Mouse (Mus musculus) hindbrain, postnatal 0 days (tissue): ENCODE data around the gene Traf7. TPM values are rescaled to one million over a fixed set of nuclear protein-coding genes. Genes with fewer than 3 reads are reported as not detected.

Experiments used
- ATAC-seq: fragments of 200-750 bp; cut with Nextera tagmentation; 2 replicates; pipeline ENCODE4 v1.8.0; 2017; ENCODE audit warnings: mild to moderate bottlenecking, moderate TSS enrichment, moderate library complexity
- DNase-seq: peaks from one replicate; pipeline ENCODE4 v3.0.0-alpha.2; 2015; ENCODE audit warnings: low spot score
- H3K27ac ChIP-seq: fragments of 300-500 bp; sonication (generic); 2 replicates; pipeline ENCODE4 v1.5.1; 2014; ENCODE audit warnings: mild to moderate bottlenecking
- H3K27me3 ChIP-seq: fragments of 300-500 bp; sonication (generic); 2 replicates; pipeline ENCODE4 v1.6.1; 2014; ENCODE audit warnings: low read length, mixed read lengths; ENCODE audit not compliant: insufficient read depth
- H3K36me3 ChIP-seq: fragments of 300-500 bp; sonication (generic); 2 replicates; pipeline ENCODE4 v1.6.1; 2014; ENCODE audit warnings: low read length, mixed read lengths; ENCODE audit not compliant: insufficient read depth
- H3K4me1 ChIP-seq: fragments of 300-500 bp; sonication (generic); 2 replicates; pipeline ENCODE4 v1.6.1; 2014; ENCODE audit warnings: antibody characterized with exemption, low read length, mixed read lengths; ENCODE audit not compliant: insufficient read depth
- H3K4me2 ChIP-seq: fragments of 300-500 bp; sonication (generic); 2 replicates; pipeline ENCODE4 v1.6.1; 2014; ENCODE audit warnings: low read depth, mild to moderate bottlenecking, low read length, moderate library complexity, mixed read lengths
- H3K4me3 ChIP-seq: fragments of 300-500 bp; sonication (generic); 2 replicates; pipeline ENCODE4 v1.5.1; 2014; ENCODE audit warnings: low read length
- H3K9ac ChIP-seq: fragments of 300-500 bp; sonication (generic); replicated peaks from 2 replicates; pipeline ENCODE4 v1.6.1; 2014; ENCODE audit warnings: mild to moderate bottlenecking, low read length, moderate library complexity, mixed read lengths
- H3K9me3 ChIP-seq: fragments of 300-500 bp; sonication (generic); 2 replicates; pipeline ENCODE4 v1.6.1; 2016; ENCODE audit warnings: low read length, mixed read lengths
- CTCF ChIP-seq: IDR thresholded peaks from 2 replicates; pipeline ENCODE4 v1.5.1; 2016; ENCODE audit warnings: antibody characterized with exemption, control low read depth, low read depth
- WGBS: fragments of 180-500 bp; shearing (Covaris S2); extraction: QIAGEN DNeasy Blood & Tissue Kit; methylation state at CpG from one replicate; pipeline ENCODE4 v1.1.7; 2014; 5-methylcytosine and 5-hydroxymethylcytosine counted together
- polyA plus RNA-seq: library from polyadenylated mRNA; unstranded; fragments of >200 nt; fragmentation: Nextera tagmentation; extraction: Ambion mirVana; gene quantifications from 2 replicates; pipeline ENCODE4 v1.2.1, GENCODE M21; 2015
- total RNA-seq: library from RNA; depleted of rRNA; stranded (reverse); fragments of >200 nt; gene quantifications from 2 replicates; pipeline ENCODE4 v1.2.3, GENCODE M21; 2014

Gene Traf7
- total and polyA plus RNA-seq, 2 experiments from 2014 or later: 64.0 to 165 TPM

DNA sequence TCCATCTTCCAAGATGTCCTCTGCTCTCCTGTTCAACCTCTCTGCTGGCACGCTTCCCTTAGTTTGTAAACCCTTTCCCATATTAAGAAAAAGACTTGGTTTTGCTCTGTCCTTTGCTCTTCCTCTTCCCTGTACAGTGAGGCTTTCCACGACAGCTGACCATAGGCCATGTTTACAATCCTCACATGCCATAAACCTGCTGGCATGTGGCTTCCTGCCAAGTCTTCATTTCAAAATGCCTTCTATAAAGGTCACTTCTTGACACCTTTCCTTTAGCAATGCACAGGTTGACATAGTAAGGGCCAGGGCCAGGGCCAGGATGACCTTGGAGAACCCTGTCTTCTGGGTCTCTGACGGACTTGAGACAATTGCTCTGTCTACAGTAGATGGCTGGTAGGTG lies 18.5 kb upstream of the Traf7 start:
- no peak for TF ChIP-seq CTCF
- WGBS: 82% methylated on average over 3 of the region's 3 CpGs
- Histone ChIP-seq H3K27ac (no peak overlapping the region), H3K4me3 (no peak overlapping the region), H3K4me1 (peaks cover 9% of the 10 kb centered on the region), H3K9ac (no peak overlapping the region), H3K36me3 (no peaks in the 10 kb centered on the region), H3K9me3 (no peaks in the 10 kb centered on the region), H3K4me2 (no peak overlapping the region), H3K27me3 (no peaks in the 10 kb centered on the region)
- ATAC-seq: no peak
- no peak for DNase-seq

DNA sequence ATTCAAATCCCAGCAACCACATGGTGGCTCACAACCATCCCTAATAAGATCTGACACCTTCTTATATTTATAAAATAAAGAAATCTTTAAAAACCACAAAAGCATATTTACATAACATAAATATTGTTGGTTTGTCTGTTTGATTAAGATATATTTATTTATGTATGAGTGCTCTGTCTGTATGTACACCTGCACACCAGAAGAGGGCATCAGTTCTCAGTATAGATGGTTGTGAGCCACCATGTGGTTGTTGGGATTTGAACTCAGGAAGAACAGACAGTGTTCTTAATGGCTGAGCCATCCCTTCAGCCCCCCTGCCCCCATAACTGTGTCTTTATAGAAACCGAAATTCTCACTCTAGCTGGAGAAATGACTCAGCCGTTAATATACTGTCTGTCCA lies 17.5 kb upstream of the Traf7 start:
- Histone ChIP-seq H3K4me2 (no peak overlapping the region), H3K9me3 (no peaks in the 10 kb centered on the region), H3K4me1 (peaks cover 3% of the 10 kb centered on the region; the same call in 1 of the 2 replicates), H3K27me3 (no peaks in the 10 kb centered on the region), H3K4me3 (no peak overlapping the region), H3K9ac (no peak overlapping the region), H3K27ac (no peak overlapping the region), H3K36me3 (no peaks in the 10 kb centered on the region)
- DNase-seq: no peak
- no peak for ATAC-seq
- WGBS: 94% methylated on average over 2 of the region's 2 CpGs
- TF ChIP-seq CTCF: peak; percentile 12; the same call in 1 of the 2 replicates

DNA sequence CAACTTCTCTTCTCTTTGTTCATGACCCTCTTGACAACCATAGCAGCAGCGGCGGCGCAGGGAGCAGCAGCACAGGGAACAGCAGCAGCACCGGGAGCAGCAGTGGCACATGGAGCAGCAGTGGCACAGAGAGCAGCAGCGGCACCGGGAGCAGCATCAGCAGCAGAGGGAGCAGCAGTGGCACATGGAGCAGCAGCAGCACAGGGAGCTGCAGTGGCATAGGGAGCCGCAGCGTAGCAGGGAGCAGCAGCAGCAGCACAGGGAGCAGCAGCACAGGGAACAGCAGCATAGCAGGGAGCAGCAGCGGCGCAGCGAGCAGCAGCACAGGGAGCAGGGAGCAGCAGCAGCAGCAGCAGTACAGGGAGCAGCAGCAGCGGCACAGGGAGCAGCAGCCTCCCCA lies 16.9 kb upstream of the Traf7 start:
- Histone ChIP-seq H3K9ac (no peak overlapping the region), H3K4me3 (no peak overlapping the region), H3K4me2 (no peak overlapping the region), H3K27me3 (no peaks in the 10 kb centered on the region), H3K9me3 (no peaks in the 10 kb centered on the region), H3K27ac (no peak overlapping the region), H3K4me1 (peaks cover 3% of the 10 kb centered on the region; the same call in 1 of the 2 replicates), H3K36me3 (no peaks in the 10 kb centered on the region)
- no peak for ATAC-seq
- peak; percentile 14; the same call in 1 of the 2 replicates for TF ChIP-seq CTCF
- DNase-seq: no peak
- WGBS: 5% methylated on average over 12 of the region's 12 CpGs

DNA sequence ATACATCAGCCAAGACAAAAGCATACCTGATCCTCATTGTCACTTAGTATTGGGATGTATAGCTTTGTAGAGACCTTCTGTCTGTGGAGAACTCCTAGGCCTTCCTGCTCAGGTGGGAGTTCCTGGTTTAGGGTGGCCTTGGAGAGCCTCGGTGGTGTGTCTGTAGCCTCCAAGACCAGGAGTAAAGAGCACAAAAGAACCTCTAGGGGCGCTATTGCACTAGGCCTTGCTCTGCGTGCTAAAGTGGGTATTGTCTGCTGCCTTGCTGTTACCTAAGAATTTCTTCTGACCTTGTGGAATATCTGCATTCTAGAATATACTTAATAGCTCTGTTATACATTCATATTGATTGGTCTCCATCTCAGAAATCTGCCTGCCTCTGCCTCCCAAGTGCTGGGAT lies 12.6 kb upstream of the Traf7 start:
- 7% methylated on average over 3 of the region's 3 CpGs for WGBS
- ATAC-seq (no peak), DNase-seq (peak; percentile 77)
- H3K4me1 ChIP-seq: peaks cover 8% of the 10 kb centered on the region; the same call in 1 of the 2 replicates
- no peak overlapping the region for H3K4me2 ChIP-seq
- H3K9ac ChIP-seq: no peak overlapping the region
- no peak overlapping the region for H3K27ac ChIP-seq
- no peaks in the 10 kb centered on the region for H3K9me3 ChIP-seq
- TF ChIP-seq CTCF: peak; percentile 77
- H3K4me3 ChIP-seq: no peak overlapping the region
- H3K36me3 ChIP-seq: no peaks in the 10 kb centered on the region
- no peaks in the 10 kb centered on the region for H3K27me3 ChIP-seq

DNA sequence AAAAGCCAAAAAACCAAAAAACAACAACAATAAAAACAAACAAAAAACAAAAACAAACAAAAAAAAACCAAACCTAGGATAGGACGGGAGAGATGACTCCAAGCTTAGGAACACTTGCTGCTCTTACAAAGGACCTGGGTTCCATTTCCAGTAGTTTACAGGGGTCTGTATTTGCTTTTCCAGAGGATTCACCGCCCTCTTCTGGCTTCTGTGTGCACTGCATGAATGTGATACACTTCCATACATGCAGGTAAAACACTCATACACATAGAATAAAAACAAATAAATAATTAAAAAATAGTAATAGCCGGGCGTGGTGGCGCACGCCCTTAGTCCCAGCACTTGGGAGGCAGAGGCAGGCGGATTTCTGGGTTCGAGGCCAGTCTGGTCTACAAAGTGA lies 11.2 kb upstream of the Traf7 start:
- Histone ChIP-seq H3K27ac (no peak overlapping the region), H3K9ac (no peak overlapping the region), H3K4me2 (no peak overlapping the region), H3K27me3 (no peaks in the 10 kb centered on the region), H3K36me3 (no peaks in the 10 kb centered on the region), H3K4me3 (no peak overlapping the region), H3K9me3 (no peaks in the 10 kb centered on the region), H3K4me1 (peaks cover 8% of the 10 kb centered on the region; the same call in 1 of the 2 replicates)
- peak; percentile 68 for TF ChIP-seq CTCF
- peak; percentile 39; the same call in 1 of the 2 replicates for ATAC-seq
- WGBS: 70% methylated on average over 8 of the region's 8 CpGs
- DNase-seq: peak; percentile 65

DNA sequence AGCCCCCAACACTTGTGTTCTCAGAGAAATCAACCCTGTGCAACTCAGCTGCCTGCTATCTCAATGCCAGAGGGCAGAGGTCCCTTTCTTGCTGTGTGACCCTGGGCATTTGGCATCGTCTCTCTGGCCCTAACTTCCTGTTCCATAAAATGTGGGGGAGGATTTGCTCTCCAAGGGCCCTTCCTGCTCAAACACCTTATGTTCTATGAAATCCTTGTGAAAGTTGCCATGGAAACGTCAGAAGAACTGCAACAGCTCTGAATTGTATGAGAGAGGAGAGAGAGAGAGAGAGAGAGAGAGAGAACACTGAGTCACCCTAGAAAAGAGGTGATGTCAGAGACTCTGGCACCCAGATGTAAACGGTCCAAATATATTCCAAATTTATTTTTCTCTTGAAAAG lies 9.8 kb upstream of the Traf7 start:
- no peak for TF ChIP-seq CTCF
- Histone ChIP-seq H3K9ac (no peak overlapping the region), H3K27ac (peak overlapping the region; percentile 58; the same call in 1 of the 2 replicates), H3K9me3 (no peaks in the 10 kb centered on the region), H3K36me3 (no peaks in the 10 kb centered on the region), H3K27me3 (no peaks in the 10 kb centered on the region), H3K4me1 (peaks cover 17% of the 10 kb centered on the region), H3K4me2 (no peak overlapping the region), H3K4me3 (no peak overlapping the region)
- ATAC-seq (peak; percentile 57; the same call in 1 of the 2 replicates), DNase-seq (peak; percentile 59)
- 17% methylated on average over 3 of the region's 3 CpGs for WGBS

DNA sequence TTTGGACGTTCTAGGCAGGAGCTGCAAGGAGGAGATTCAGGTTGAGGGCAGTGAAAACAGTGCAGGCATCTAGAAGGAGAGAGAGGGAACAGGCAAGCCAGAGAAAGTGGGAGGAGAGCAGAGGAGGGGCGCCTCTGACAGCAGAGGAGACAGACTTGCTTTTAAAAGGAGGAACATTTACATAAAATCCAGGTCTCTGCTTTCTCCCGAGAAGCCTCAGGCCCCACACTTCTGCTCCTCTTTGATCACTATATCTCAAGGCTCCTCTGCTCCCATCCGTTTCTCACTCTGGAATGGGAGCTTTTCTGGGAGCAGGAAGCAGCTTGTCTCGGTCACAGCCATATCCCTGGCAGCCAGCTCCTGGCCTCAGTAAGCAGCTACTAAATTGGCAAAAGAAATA lies 7.6 kb upstream of the Traf7 start:
- no peak overlapping the region for H3K4me3 ChIP-seq
- peaks cover 21% of the 10 kb centered on the region for H3K4me1 ChIP-seq
- 50% methylated on average over 5 of the region's 5 CpGs for WGBS
- H3K9me3 ChIP-seq: no peaks in the 10 kb centered on the region
- DNase-seq (no peak), ATAC-seq (no peak)
- no peak overlapping the region for H3K27ac ChIP-seq
- H3K9ac ChIP-seq: no peak overlapping the region
- H3K36me3 ChIP-seq: no peaks in the 10 kb centered on the region
- H3K4me2 ChIP-seq: no peak overlapping the region
- TF ChIP-seq CTCF: no peak
- no peaks in the 10 kb centered on the region for H3K27me3 ChIP-seq
